Mouse (Mus musculus): ENCODE measurements at regions not wholly inside any gene's neighbourhood (a gene's known extent, or its start where the extent isn't known, plus 50 kb on each side); places are given as distances from the start of the nearest gene placed in this dataset.

GRCm38 (mm10) chr8:30655749-30656241 lies 2772.7 kb upstream of the 5930422O12Rik start:
- peak; percentile 29 for DNase-seq (ENCODE audit: inconsistent ontology term)

DNA sequence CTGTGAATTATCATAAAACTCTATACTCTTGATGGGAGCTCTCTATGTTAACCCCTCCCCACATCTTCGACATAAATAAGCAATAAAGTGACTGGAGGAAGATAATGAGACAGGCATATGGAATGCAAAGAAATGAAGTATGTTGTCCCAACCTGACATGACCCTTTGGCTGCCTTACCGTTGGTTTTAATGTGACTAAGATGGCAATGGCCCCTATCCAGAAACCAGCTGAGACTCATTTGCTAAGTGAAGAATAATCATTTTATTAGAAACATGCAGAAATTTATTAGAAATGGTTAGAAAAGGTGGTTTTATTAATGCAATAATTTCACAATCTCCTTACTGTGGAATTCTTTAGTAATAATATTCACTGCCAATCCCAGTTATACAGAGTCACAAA lies 2767.2 kb upstream of the 5930422O12Rik start:
- DNase-seq (ENCODE audit: inconsistent ontology term): no peak

GRCm38 (mm10) chr8:30669451-30669850 lies 2759.1 kb upstream of the 5930422O12Rik start:
- DNase-seq (ENCODE audit: inconsistent ontology term): no peak

- DNase-seq (ENCODE audit: inconsistent ontology term): no peak
These were observed 2751.1 kb upstream of the 5930422O12Rik start for GRCm38 (mm10) chr8:30677423-30677822.

DNA sequence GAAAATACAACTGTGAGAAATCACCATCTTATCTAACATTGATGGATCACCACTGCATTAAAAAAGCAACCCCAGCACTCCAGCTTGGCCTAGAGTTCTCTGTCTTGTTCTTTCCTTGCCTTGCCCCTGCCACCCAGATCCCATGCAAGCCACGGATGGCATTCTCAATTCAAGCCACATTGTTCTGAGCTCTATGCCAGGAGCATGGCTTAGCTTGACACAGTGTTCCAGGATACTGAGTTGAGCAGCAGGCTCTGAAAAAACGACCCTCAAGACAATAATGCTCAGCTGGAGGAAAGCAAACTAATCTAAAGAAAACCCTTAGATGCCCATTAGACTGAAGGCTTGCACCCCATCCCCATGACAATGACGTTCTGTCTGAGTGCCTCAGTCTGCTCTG lies 2746.3 kb upstream of the 5930422O12Rik start:
- DNase-seq (ENCODE audit: inconsistent ontology term): no peak

DNA sequence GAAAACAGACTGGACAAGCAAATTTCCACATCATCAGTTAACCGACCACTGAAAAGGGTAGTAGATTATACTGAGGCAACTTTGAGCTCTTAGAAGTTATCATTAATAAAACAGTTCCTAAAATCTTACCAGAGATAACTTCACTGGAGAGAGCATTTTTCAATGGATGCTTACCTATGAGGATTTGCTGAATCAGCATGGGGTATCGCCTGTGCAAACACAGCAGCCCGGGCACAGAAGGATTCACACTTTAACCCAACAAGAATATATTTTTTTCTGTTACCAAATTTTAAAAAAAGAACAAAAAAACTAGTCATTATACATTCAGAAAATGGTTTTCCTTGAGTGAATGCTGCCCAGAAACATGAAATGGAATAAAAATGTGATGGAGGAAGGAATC lies 2742.0 kb upstream of the 5930422O12Rik start:
- no peak for DNase-seq (ENCODE audit: inconsistent ontology term)

- DNase-seq (ENCODE audit: inconsistent ontology term): no peak
These were observed 2734.4 kb upstream of the 5930422O12Rik start for GRCm38 (mm10) chr8:30694126-30694525.

- no peak for DNase-seq (ENCODE audit: inconsistent ontology term)
These were observed 2711.9 kb upstream of the 5930422O12Rik start for GRCm38 (mm10) chr8:30716643-30717042.

DNA sequence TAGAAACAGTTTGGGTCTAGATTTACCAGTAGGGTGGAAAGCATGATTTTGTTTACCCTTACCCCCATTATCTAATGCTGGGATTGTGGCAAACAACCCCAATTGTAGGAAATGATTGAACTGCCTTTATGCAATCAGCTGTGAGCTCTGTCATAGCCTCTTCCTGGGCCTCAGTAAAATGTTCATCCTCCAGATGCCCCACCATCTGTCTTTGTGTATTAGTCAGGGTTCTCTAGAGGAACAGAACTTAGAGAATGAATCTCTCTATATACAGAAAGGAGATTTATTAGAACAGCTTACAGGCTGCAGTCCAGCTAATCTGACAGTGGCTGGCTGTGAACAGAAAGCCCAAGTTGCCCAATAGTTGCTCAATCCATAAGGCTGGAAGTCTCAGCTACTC lies 2698.1 kb upstream of the 5930422O12Rik start:
- DNase-seq (ENCODE audit: inconsistent ontology term): no peak

DNA sequence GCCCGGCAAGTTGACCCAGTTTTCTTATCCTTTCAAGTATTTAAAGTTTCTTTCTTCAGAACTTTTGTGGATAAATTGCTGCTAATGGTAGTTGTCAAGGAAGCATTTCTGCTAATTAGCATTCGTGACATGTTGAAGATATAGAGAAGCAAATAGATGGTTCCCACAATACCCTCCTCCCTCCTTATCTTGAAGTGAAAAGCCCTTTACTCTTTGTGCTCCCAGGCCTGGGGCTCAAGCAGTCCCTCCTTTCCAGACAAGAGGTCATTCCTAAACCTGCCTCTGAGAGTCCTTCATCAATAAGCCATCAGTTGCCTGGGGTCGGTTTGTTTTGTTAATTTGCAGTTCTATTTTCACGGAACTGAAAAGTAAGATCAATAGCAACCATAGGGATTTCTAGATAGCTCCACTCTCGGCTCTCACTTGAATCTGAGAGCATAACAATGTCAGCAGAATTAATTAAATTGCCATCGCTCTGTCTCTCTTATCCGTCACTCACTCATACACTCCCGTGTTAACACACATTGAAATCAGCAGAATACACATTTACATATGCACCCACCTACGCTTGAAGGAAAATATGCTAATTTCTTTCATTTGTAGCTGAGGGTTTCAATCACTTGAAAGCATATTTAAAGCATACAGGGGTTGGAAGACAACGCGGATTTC lies 2695.8 kb upstream of the 5930422O12Rik start:
- no peak for DNase-seq (ENCODE audit: inconsistent ontology term)

GRCm38 (mm10) chr8:30733385-30733784 lies 2695.1 kb upstream of the 5930422O12Rik start:
- DNase-seq (ENCODE audit: inconsistent ontology term): no peak

GRCm38 (mm10) chr8:30735338-30735737 lies 2693.2 kb upstream of the 5930422O12Rik start:
- DNase-seq (ENCODE audit: inconsistent ontology term): no peak

GRCm38 (mm10) chr8:30735740-30736139 lies 2692.8 kb upstream of the 5930422O12Rik start:
- no peak for DNase-seq (ENCODE audit: inconsistent ontology term)

DNA sequence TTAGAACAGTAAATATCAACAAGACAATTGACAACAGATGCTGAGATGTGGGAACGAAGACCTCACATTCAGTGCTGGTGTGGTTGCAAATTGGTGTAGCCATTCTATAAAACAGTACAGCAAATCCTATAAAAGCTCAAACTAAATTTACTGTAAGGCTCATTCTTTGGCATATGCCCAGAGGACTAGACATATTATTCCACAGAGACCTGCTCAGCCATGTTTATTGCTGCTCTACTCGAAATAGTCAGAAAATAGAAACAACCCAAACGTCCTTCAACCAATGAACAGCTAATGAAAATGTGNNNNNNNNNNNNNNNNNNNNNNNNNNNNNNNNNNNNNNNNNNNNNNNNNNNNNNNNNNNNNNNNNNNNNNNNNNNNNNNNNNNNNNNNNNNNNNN lies 2681.6 kb upstream of the 5930422O12Rik start:
- no peak for DNase-seq (ENCODE audit: inconsistent ontology term)
